In genomic region chr4:101637472-101637871, GRCm38 (mm10) we compare ENCODE assay signal across 20 mouse cellular contexts.
"Had no signal": no experiment of that assay in that cellular context is flagged by ENCODE, and none has a peak within 500 bp of the region (broad histone marks: within the 10 kb centered on the region; RNA-seq: fewer than 3 reads in every experiment).

No protein-coding gene starts in this region.

- H3K4me3 ChIP-seq: midbrain, embryonic 12.5 days; myocyte; neural tube, embryonic 13.5 days; neural tube, embryonic 15.5 days; stomach, embryonic 15.5 days had no signal

- H3K36me3 ChIP-seq: midbrain, embryonic 12.5 days; stomach, embryonic 15.5 days had no signal

- H3K27ac ChIP-seq: liver, embryonic 14.5 days; midbrain, embryonic 12.5 days; neural tube, embryonic 13.5 days; neural tube, embryonic 15.5 days; stomach, embryonic 15.5 days; stomach, postnatal 0 days had no signal

- H3K4me1 ChIP-seq: midbrain, embryonic 12.5 days; neural tube, embryonic 13.5 days; neural tube, embryonic 15.5 days; stomach, embryonic 15.5 days had no signal

- H3K9ac ChIP-seq: liver, embryonic 14.5 days; lung, embryonic 14.5 days; midbrain, embryonic 12.5 days; neural tube, embryonic 13.5 days; neural tube, embryonic 15.5 days; stomach, embryonic 15.5 days had no signal

- H3K27me3 ChIP-seq: midbrain, embryonic 12.5 days; neural tube, embryonic 13.5 days; neural tube, embryonic 15.5 days; stomach, embryonic 15.5 days had no signal

- H3K9me3 ChIP-seq: midbrain, embryonic 12.5 days; neural tube, embryonic 13.5 days; neural tube, embryonic 15.5 days; stomach, embryonic 15.5 days had no signal

- DNase-seq: lung, adult 18-20 months; lung, embryonic 14.5 days; lung, postnatal 10 days; lung, postnatal 4 days; midbrain, embryonic 14.5 days; retina, postnatal 1 day; right cerebral cortex, adult 18-20 months; right cerebral cortex, postnatal 25 days; right cerebral cortex, postnatal 4 days; spleen, adult 18-20 months; thymus, adult 2 months; thymus, postnatal 25 days; thymus, postnatal 4 days had no signal

- H3K4me2 ChIP-seq: lung, embryonic 14.5 days; midbrain, embryonic 12.5 days; neural tube, embryonic 13.5 days; neural tube, embryonic 15.5 days; stomach, embryonic 15.5 days had no signal
